Mouse (Mus musculus) E14TG2a.4 (cell line): Measurements from ENCODE around the gene Aox3.

Experiments
- CTCF ChIP-seq: conservative IDR thresholded peaks from 2 replicates; pipeline ENCODE4 v1.5.1; 2014; ENCODE audit warnings: low read length
- POU5F1 ChIP-seq: IDR thresholded peaks from 2 replicates; pipeline ENCODE4 v1.6.1; 2014; ENCODE audit warnings: low read length, borderline replicate concordance

GRCm38 (mm10) chr1:58230542-58230941 is 117.6 kb downstream of the Aox3 start:
- no peak for TF ChIP-seq CTCF
- no peak for TF ChIP-seq POU5F1
